Mouse (Mus musculus): Measurements from ENCODE around the gene Gm44973. TPM values are rescaled to one million over a fixed set of nuclear protein-coding genes. Genes with fewer than 3 reads are reported as not detected.

The Gm44973 gene
- total RNA-seq, 4 experiments from 2014 or later = not detected

- DNase-seq (ENCODE audit: low spot score) = no peak
Observed at GRCm38 (mm10) chr7:5080815-5081214, 65.5 kb downstream of the Gm44973 start.

GRCm38 (mm10) chr7:5081241-5081640 is 65.9 kb downstream of the Gm44973 start:
- DNase-seq (ENCODE audit: low spot score) = no peak

- no peak for DNase-seq (ENCODE audit: low spot score)
Observed at GRCm38 (mm10) chr7:5081939-5082338, 66.6 kb downstream of the Gm44973 start.

Other genes starting within 250 kb of the Gm44973 start
- gene Fam71e2, start 244.2 kb upstream of the Gm44973 start, total RNA-seq (2022) = not detected
- gene Il11, start 232.6 kb upstream of the Gm44973 start, total RNA-seq (2022) = under 1 TPM in 1 of 4 experiments, not detected in 3; 0.19 TPM
- not detected for gene Tmem190, start 232.6 kb upstream of the Gm44973 start, total RNA-seq (2022)
- gene Tmem238, start 225.8 kb upstream of the Gm44973 start, total RNA-seq (2022) = 1 to 10 TPM; 2.2 to 5.5 (median 5.0) TPM
- gene Rpl28, start 222.6 kb upstream of the Gm44973 start, total RNA-seq (2022) = 100 to 1,000 TPM; 453 to 560 (median 508) TPM
- 100 to 1,000 TPM in 1 of 4 experiments, 10 to 100 TPM in 3; 76.2 to 103 (median 88.7) TPM for gene Ube2s, start 202.9 kb upstream of the Gm44973 start, total RNA-seq (2022)
- gene Shisa7, start 170.8 kb upstream of the Gm44973 start, total RNA-seq (2022) = under 1 TPM in 3 of 4 experiments, not detected in 1; 0.09 to 0.56 (median 0.25) TPM
- gene Isoc2b, start 145.2 kb upstream of the Gm44973 start, total RNA-seq (2022) = 1 to 10 TPM; 5.3 to 6.1 (median 6.0) TPM
- gene Isoc2a, start 138.3 kb upstream of the Gm44973 start, total RNA-seq (2022) = 10 to 100 TPM; 52.2 to 62.9 (median 54.4) TPM
- gene Gm36210, start 109.0 kb upstream of the Gm44973 start, total RNA-seq (2022) = under 1 TPM in 2 of 4 experiments, not detected in 2; 0.22 to 0.43 TPM
- gene Zfp628, start 100.3 kb upstream of the Gm44973 start, total RNA-seq (2022) = 1 to 10 TPM; 6.4 to 8.4 (median 7.5) TPM
- 1 to 10 TPM; 4.7 to 6.7 (median 5.3) TPM for gene Nat14, start 93.5 kb upstream of the Gm44973 start, total RNA-seq (2022)
- 1 to 10 TPM; 1.4 to 2.5 (median 1.9) TPM for gene Ssc5d, start 89.7 kb upstream of the Gm44973 start, total RNA-seq (2022)
- gene Sbk2, start 51.1 kb upstream of the Gm44973 start, total RNA-seq (2022) = 10 to 100 TPM; 27.3 to 40.6 (median 33.1) TPM
- gene Sbk3, start 44.3 kb upstream of the Gm44973 start, total RNA-seq (2022) = 10 to 100 TPM; 28.3 to 70.4 (median 46.3) TPM
- 10 to 100 TPM in 3 of 4 experiments, 1 to 10 TPM in 1; 9.7 to 19.8 (median 11.8) TPM for gene Zfp579, start 19.3 kb upstream of the Gm44973 start, total RNA-seq (2022)
- 10 to 100 TPM in 2 of 4 experiments, 1 to 10 TPM in 2; 7.2 to 12.1 (median 9.5) TPM for gene Zfp524, start 1.1 kb upstream of the Gm44973 start, total RNA-seq (2022)
- 10 to 100 TPM; 15.2 to 25.9 (median 17.5) TPM for gene Fiz1, start 799 bp upstream of the Gm44973 start, total RNA-seq (2022)
- 10 to 100 TPM; 11.5 to 13.3 (median 12.8) TPM for gene Zfp865, start 4.9 kb downstream of the Gm44973 start, total RNA-seq (2022)
- under 1 TPM in 1 of 4 experiments, not detected in 3; 0.22 TPM for gene Ccdc106, start 5.1 kb downstream of the Gm44973 start, total RNA-seq (2022)
- under 1 TPM in 1 of 4 experiments, not detected in 3; 0.37 TPM for gene 4632433K11Rik, start 18.6 kb downstream of the Gm44973 start, total RNA-seq (2022)
- 1 to 10 TPM; 4.9 to 7.4 (median 6.0) TPM for gene Zfp784, start 22.9 kb downstream of the Gm44973 start, total RNA-seq (2022)
- gene Zfp580, start 36.0 kb downstream of the Gm44973 start, total RNA-seq (2022) = 1 to 10 TPM; 3.2 to 4.4 (median 4.0) TPM
- 10 to 100 TPM; 61.7 to 69.8 (median 64.9) TPM for gene U2af2, start 46.6 kb downstream of the Gm44973 start, total RNA-seq (2022)
- 100 to 1,000 TPM; 164 to 192 (median 185) TPM for gene Epn1, start 64.7 kb downstream of the Gm44973 start, total RNA-seq (2022)
- gene Rfpl4, start 101.5 kb downstream of the Gm44973 start, total RNA-seq (2022) = not detected
- 1 to 10 TPM; 7.4 to 9.7 (median 8.9) TPM for gene Rasl2-9, start 110.5 kb downstream of the Gm44973 start, total RNA-seq (2022)
- gene Vmn1r55, start 134.2 kb downstream of the Gm44973 start, total RNA-seq (2022) = not detected
- gene Vmn1r56, start 181.3 kb downstream of the Gm44973 start, total RNA-seq (2022) = not detected
- gene Vmn1r57, start 203.0 kb downstream of the Gm44973 start, total RNA-seq (2022) = not detected